Mouse (Mus musculus): Measurements from ENCODE around the gene Meioc.

Meioc gene

GRCm38 (mm10) chr11:102663416-102663815 is at the start of gene Meioc:
Gene Meioc (plus strand): TSS chr11:102663716.
- Histone ChIP-seq H3K27me3 (ENCODE audit: control insufficient read depth, insufficient read depth, low read length, poor library complexity, severe bottlenecking) (no peaks in the 10 kb centered on the region), H3K36me3 (ENCODE audit: control insufficient read depth, insufficient read depth, low read length, poor library complexity, severe bottlenecking) (no peaks in the 10 kb centered on the region)
- no peak for DNase-seq (ENCODE audit: low read depth, low spot score)

- H3K36me3 ChIP-seq (ENCODE audit: control insufficient read depth, insufficient read depth, low read length, poor library complexity, severe bottlenecking): no peaks in the 10 kb centered on the region
- DNase-seq (ENCODE audit: low read depth, low spot score): no peak
Measured at GRCm38 (mm10) chr11:102619449-102619848, 44.1 kb upstream of the Meioc start.

GRCm38 (mm10) chr11:102623876-102624789 is 39.4 kb upstream of the Meioc start:
- Histone ChIP-seq H3K36me3 (ENCODE audit: control insufficient read depth, insufficient read depth, low read length, poor library complexity, severe bottlenecking) (no peaks in the 10 kb centered on the region), H3K27me3 (ENCODE audit: control insufficient read depth, insufficient read depth, low read length, poor library complexity, severe bottlenecking) (no peaks in the 10 kb centered on the region; the same call in 1 of the 2 replicates)
- DNase-seq (ENCODE audit: low read depth, low spot score): no peak

More at GRCm38 (mm10) chr11:102619449-102619848, 44.1 kb upstream of the Meioc start:
- H3K27me3 ChIP-seq (ENCODE audit: control insufficient read depth, insufficient read depth, low read length, poor library complexity, severe bottlenecking): no peaks in the 10 kb centered on the region; the same call in 1 of the 2 replicates

- DNase-seq (ENCODE audit: low read depth, low spot score): no peak
- Histone ChIP-seq H3K27me3 (ENCODE audit: control insufficient read depth, insufficient read depth, low read length, poor library complexity, severe bottlenecking) (no peaks in the 10 kb centered on the region; the same call in 1 of the 2 replicates), H3K36me3 (ENCODE audit: control insufficient read depth, insufficient read depth, low read length, poor library complexity, severe bottlenecking) (no peaks in the 10 kb centered on the region)
Measured at GRCm38 (mm10) chr11:102624888-102625407, 38.6 kb upstream of the Meioc start.

GRCm38 (mm10) chr11:102627171-102627931 is 36.2 kb upstream of the Meioc start:
- DNase-seq (ENCODE audit: low read depth, low spot score): no peak
- no peaks in the 10 kb centered on the region for H3K36me3 ChIP-seq (ENCODE audit: control insufficient read depth, insufficient read depth, low read length, poor library complexity, severe bottlenecking)
- no peaks in the 10 kb centered on the region; the same call in 1 of the 2 replicates for H3K27me3 ChIP-seq (ENCODE audit: control insufficient read depth, insufficient read depth, low read length, poor library complexity, severe bottlenecking)

- DNase-seq (ENCODE audit: low read depth, low spot score): no peak
- H3K27me3 ChIP-seq (ENCODE audit: control insufficient read depth, insufficient read depth, low read length, poor library complexity, severe bottlenecking): no peaks in the 10 kb centered on the region; the same call in 1 of the 2 replicates
- H3K36me3 ChIP-seq (ENCODE audit: control insufficient read depth, insufficient read depth, low read length, poor library complexity, severe bottlenecking): no peaks in the 10 kb centered on the region
Measured at GRCm38 (mm10) chr11:102628529-102628928, 35.0 kb upstream of the Meioc start.

- no peaks in the 10 kb centered on the region; the same call in 1 of the 2 replicates for H3K27me3 ChIP-seq (ENCODE audit: control insufficient read depth, insufficient read depth, low read length, poor library complexity, severe bottlenecking)
- no peak for DNase-seq (ENCODE audit: low read depth, low spot score)
- H3K36me3 ChIP-seq (ENCODE audit: control insufficient read depth, insufficient read depth, low read length, poor library complexity, severe bottlenecking): no peaks in the 10 kb centered on the region
Measured at GRCm38 (mm10) chr11:102629375-102629774, 34.1 kb upstream of the Meioc start.

- Histone ChIP-seq H3K27me3 (ENCODE audit: control insufficient read depth, insufficient read depth, low read length, poor library complexity, severe bottlenecking) (no peaks in the 10 kb centered on the region), H3K36me3 (ENCODE audit: control insufficient read depth, insufficient read depth, low read length, poor library complexity, severe bottlenecking) (no peaks in the 10 kb centered on the region)
- DNase-seq (ENCODE audit: low read depth, low spot score): no peak
Measured at GRCm38 (mm10) chr11:102630731-102631130, 32.8 kb upstream of the Meioc start.

GRCm38 (mm10) chr11:102631203-102631602 is 32.3 kb upstream of the Meioc start:
- no peaks in the 10 kb centered on the region for H3K36me3 ChIP-seq (ENCODE audit: control insufficient read depth, insufficient read depth, low read length, poor library complexity, severe bottlenecking)
- no peak for DNase-seq (ENCODE audit: low read depth, low spot score)

GRCm38 (mm10) chr11:102632725-102633124 is 30.8 kb upstream of the Meioc start:
- H3K27me3 ChIP-seq (ENCODE audit: control insufficient read depth, insufficient read depth, low read length, poor library complexity, severe bottlenecking): no peaks in the 10 kb centered on the region
- DNase-seq (ENCODE audit: low read depth, low spot score): no peak
- H3K36me3 ChIP-seq (ENCODE audit: control insufficient read depth, insufficient read depth, low read length, poor library complexity, severe bottlenecking): no peaks in the 10 kb centered on the region

More at GRCm38 (mm10) chr11:102631203-102631602, 32.3 kb upstream of the Meioc start:
- H3K27me3 ChIP-seq (ENCODE audit: control insufficient read depth, insufficient read depth, low read length, poor library complexity, severe bottlenecking): no peaks in the 10 kb centered on the region

- no peak for DNase-seq (ENCODE audit: low read depth, low spot score)
- no peaks in the 10 kb centered on the region for H3K27me3 ChIP-seq (ENCODE audit: control insufficient read depth, insufficient read depth, low read length, poor library complexity, severe bottlenecking)
- H3K36me3 ChIP-seq (ENCODE audit: control insufficient read depth, insufficient read depth, low read length, poor library complexity, severe bottlenecking): no peaks in the 10 kb centered on the region
Measured at GRCm38 (mm10) chr11:102633379-102633778, 30.1 kb upstream of the Meioc start.

- Histone ChIP-seq H3K36me3 (ENCODE audit: control insufficient read depth, insufficient read depth, low read length, poor library complexity, severe bottlenecking) (no peaks in the 10 kb centered on the region), H3K27me3 (ENCODE audit: control insufficient read depth, insufficient read depth, low read length, poor library complexity, severe bottlenecking) (no peaks in the 10 kb centered on the region)
- DNase-seq (ENCODE audit: low read depth, low spot score): no peak
Measured at GRCm38 (mm10) chr11:102636887-102637286, 26.6 kb upstream of the Meioc start.

- no peak for DNase-seq (ENCODE audit: low read depth, low spot score)
- H3K27me3 ChIP-seq (ENCODE audit: control insufficient read depth, insufficient read depth, low read length, poor library complexity, severe bottlenecking): no peaks in the 10 kb centered on the region
- no peaks in the 10 kb centered on the region for H3K36me3 ChIP-seq (ENCODE audit: control insufficient read depth, insufficient read depth, low read length, poor library complexity, severe bottlenecking)
Measured at GRCm38 (mm10) chr11:102643891-102644382, 19.6 kb upstream of the Meioc start.

- Histone ChIP-seq H3K36me3 (ENCODE audit: control insufficient read depth, insufficient read depth, low read length, poor library complexity, severe bottlenecking) (no peaks in the 10 kb centered on the region), H3K27me3 (ENCODE audit: control insufficient read depth, insufficient read depth, low read length, poor library complexity, severe bottlenecking) (no peaks in the 10 kb centered on the region)
- no peak for DNase-seq (ENCODE audit: low read depth, low spot score)
Measured at GRCm38 (mm10) chr11:102646226-102646625, 17.3 kb upstream of the Meioc start.
